Mouse (Mus musculus) myocyte (in vitro differentiated cells): ENCODE data around the gene Ppp2r2d.

Source experiments
- CEBPB ChIP-seq: IDR thresholded peaks from 2 replicates; pipeline ENCODE4 v1.6.1; 2011; ENCODE audit warnings: mild to moderate bottlenecking, moderate library complexity; ENCODE audit not compliant: poor library complexity, insufficient read depth, severe bottlenecking
- E2F4 ChIP-seq: IDR thresholded peaks from one replicate; pipeline ENCODE4 v1.6.1; 2011; ENCODE audit warnings: mild to moderate bottlenecking, control low read depth, moderate library complexity; ENCODE audit not compliant: insufficient read depth
- MAX ChIP-seq: IDR thresholded peaks from one replicate; pipeline ENCODE4 v1.6.1; 2011; ENCODE audit warnings: low read depth, mild to moderate bottlenecking, control low read depth
- MYOG ChIP-seq, 3 experiments: IDR thresholded peaks; one replicate each; pipeline ENCODE4 v1.6.1; 2011; ENCODE audit warnings: control low read depth in 2 of 3, low read depth in 2 of 3, mild to moderate bottlenecking in 2 of 3; ENCODE audit not compliant: insufficient read length in 2 of 3, control insufficient read depth in 1 of 3, insufficient read depth in 1 of 3
- POLR2A ChIP-seq: IDR thresholded peaks from one replicate; pipeline ENCODE4 v1.6.1; 2011; ENCODE audit warnings: low read depth, mild to moderate bottlenecking, control low read depth, moderate library complexity; ENCODE audit not compliant: insufficient read length
- TCF12 ChIP-seq: IDR thresholded peaks from one replicate; pipeline ENCODE4 v1.6.1; 2011; ENCODE audit warnings: mild to moderate bottlenecking, control low read depth; ENCODE audit not compliant: poor library complexity, insufficient read depth, severe bottlenecking
- USF1 ChIP-seq: IDR thresholded peaks from one replicate; pipeline ENCODE4 v1.6.1; 2011; ENCODE audit warnings: low read depth, mild to moderate bottlenecking, control low read depth, moderate library complexity

GRCm38 (mm10) chr7:138903886-138904435 lies 58.1 kb downstream of the Ppp2r2d start:
- TF ChIP-seq POLR2A (no peak), MYOG (IDR thresholded peaks at IDR 0.05; ENCODE audit: control insufficient read depth in 1 of 3, insufficient read depth in 1 of 3, insufficient read length in 2 of 3, low read depth in 2 of 3) (no peak), MAX (no peak), TCF12 (no peak), CEBPB (no peak), USF1 (no peak), E2F4 (no peak)
